Mouse (Mus musculus): Measurements from ENCODE around the gene Pla2g4d. TPM values are rescaled to one million over a fixed set of nuclear protein-coding genes. Genes with fewer than 3 reads are reported as not detected.

The Pla2g4d gene
- polyA plus RNA-seq, 1 experiment from 2014 or later = not detected

Other genes with a start within 250 kb of the Pla2g4d start
- 89.4 and 96.5 TPM in 2 replicates for gene Ehd4, start 134.6 kb downstream of the Pla2g4d start, polyA plus RNA-seq (2015; fragmentation: Nextera tagmentation; extraction: Ambion mirVana)
- 0.37 TPM in 1 of 2 replicates, not detected in the other for gene Pla2g4e, start 43.9 kb downstream of the Pla2g4d start, polyA plus RNA-seq (2015; fragmentation: Nextera tagmentation; extraction: Ambion mirVana)
- gene Pla2g4f, start 25.0 kb upstream of the Pla2g4d start, polyA plus RNA-seq (2015; fragmentation: Nextera tagmentation; extraction: Ambion mirVana) = 0.30 and 0.90 TPM in 2 replicates
- gene Vps39, start 63.9 kb upstream of the Pla2g4d start, polyA plus RNA-seq (2015; fragmentation: Nextera tagmentation; extraction: Ambion mirVana) = 19.3 and 19.4 TPM in 2 replicates
- gene Ganc, start 114.7 kb upstream of the Pla2g4d start, polyA plus RNA-seq (2015; fragmentation: Nextera tagmentation; extraction: Ambion mirVana) = 7.2 and 9.7 TPM in 2 replicates
- gene Tmem87a, start 114.9 kb upstream of the Pla2g4d start, polyA plus RNA-seq (2015; fragmentation: Nextera tagmentation; extraction: Ambion mirVana) = 10.8 and 11.0 TPM in 2 replicates
- 0.53 and 1.2 TPM in 2 replicates for gene Capn3, start 166.8 kb upstream of the Pla2g4d start, polyA plus RNA-seq (2015; fragmentation: Nextera tagmentation; extraction: Ambion mirVana)

Measured in lung, embryonic 15.5 days (tissue).